Mouse (Mus musculus) liver, embryonic 11.5 days (tissue): Measurements from ENCODE around the gene Ppp1r2. TPM values are rescaled to one million over a fixed set of nuclear protein-coding genes. Genes with fewer than 3 reads are reported as not detected.
A peak's percentile ranks its signal among the peaks of the same experiment; 100 is the strongest.

Experiments
- ATAC-seq: fragments of 200-750 bp; cut with Nextera tagmentation; replicated peaks from 2 replicates; pipeline ENCODE4 v1.8.0; 2017; ENCODE audit warnings: moderate number of reproducible peaks, mild to moderate bottlenecking, moderate TSS enrichment, moderate library complexity; ENCODE audit not compliant: low FRiP score
- DNase-seq: peaks from one replicate; pipeline ENCODE4 v3.0.0-alpha.2; 2017; ENCODE audit warnings: low spot score
- H3K27ac ChIP-seq: fragments of 300-500 bp; sonication (generic); 2 replicates; pipeline ENCODE4 v1.5.1; 2014; ENCODE audit warnings: mild to moderate bottlenecking, low read depth, low read length, control low read depth
- H3K27me3 ChIP-seq: fragments of 300-500 bp; sonication (generic); replicated peaks from 2 replicates; pipeline ENCODE4 v1.6.1; 2014; ENCODE audit warnings: low read length, mixed read lengths; ENCODE audit not compliant: control insufficient read depth, insufficient read depth
- H3K36me3 ChIP-seq: fragments of 300-500 bp; sonication (generic); 2 replicates; pipeline ENCODE4 v1.6.1; 2014; ENCODE audit warnings: mild to moderate bottlenecking, low read length, moderate library complexity, mixed read lengths; ENCODE audit not compliant: control insufficient read depth, insufficient read depth
- H3K4me1 ChIP-seq: fragments of 300-500 bp; sonication (generic); replicated peaks from 2 replicates; pipeline ENCODE4 v1.6.1; 2014; ENCODE audit warnings: low read length, mixed read lengths; ENCODE audit not compliant: control insufficient read depth, insufficient read depth
- H3K4me2 ChIP-seq: fragments of 300-500 bp; sonication (generic); 2 replicates; pipeline ENCODE4 v1.6.1; 2014; ENCODE audit warnings: mild to moderate bottlenecking, control low read depth, moderate library complexity
- H3K4me3 ChIP-seq: fragments of 300-500 bp; sonication (generic); 2 replicates; pipeline ENCODE4 v1.5.1; 2014; ENCODE audit warnings: low read depth, low read length, control low read depth
- H3K9ac ChIP-seq: fragments of 300-500 bp; sonication (generic); 2 replicates; pipeline ENCODE4 v1.6.1; 2014; ENCODE audit warnings: low read depth, low read length, control low read depth
- H3K9me3 ChIP-seq: fragments of 300-500 bp; sonication (generic); 2 replicates; pipeline ENCODE4 v1.6.1; 2016; ENCODE audit warnings: low read length, inconsistent platforms, mixed read lengths; ENCODE audit not compliant: control insufficient read depth
- WGBS: fragments of 180-500 bp; shearing (Covaris S2); extraction: QIAGEN DNeasy Blood & Tissue Kit; methylation state at CpG from one replicate; pipeline ENCODE4 v1.1.7; 2014; 5-methylcytosine and 5-hydroxymethylcytosine counted together
- polyA plus RNA-seq: library from polyadenylated mRNA; unstranded; fragments of >200 nt; fragmentation: Nextera tagmentation; extraction: Ambion mirVana; gene quantifications from 2 replicates; pipeline ENCODE4 v1.2.1, GENCODE M21; 2014

The Ppp1r2 gene
- polyA plus RNA-seq, 1 experiment from 2014 or later, result 69.0 TPM

DNA sequence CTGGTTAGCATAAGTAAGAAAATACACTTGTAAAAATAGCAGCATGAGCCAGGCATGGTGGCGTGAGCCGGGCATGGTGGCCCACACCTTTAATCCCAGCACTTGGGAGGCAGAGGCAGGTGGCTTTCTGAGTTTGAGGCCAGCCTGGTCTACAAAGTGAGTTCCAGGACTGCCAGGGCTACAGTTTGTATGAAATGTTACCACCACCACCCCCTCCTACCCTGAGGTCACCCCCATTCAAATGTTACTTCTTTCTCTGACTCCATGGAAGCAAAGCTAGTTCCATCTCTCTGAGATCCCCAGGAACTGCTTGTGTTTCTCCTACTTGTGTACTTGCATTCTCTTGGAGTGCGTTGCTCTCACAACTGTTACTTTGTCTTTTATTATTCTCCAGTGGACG, 5.1 kb upstream of the Ppp1r2 start:
- no peak for DNase-seq
- ATAC-seq, result no peak
- Histone ChIP-seq H3K9ac (no peak overlapping the region), H3K27ac (no peak overlapping the region), H3K4me3 (no peak overlapping the region), H3K27me3 (no peaks in the 10 kb centered on the region), H3K36me3 (no peaks in the 10 kb centered on the region), H3K9me3 (no peaks in the 10 kb centered on the region), H3K4me2 (no peak overlapping the region), H3K4me1 (peaks cover 4% of the 10 kb centered on the region; the same call in 1 of the 2 replicates)
- WGBS, result 89% methylated on average over 4 of the region's 4 CpGs

DNA sequence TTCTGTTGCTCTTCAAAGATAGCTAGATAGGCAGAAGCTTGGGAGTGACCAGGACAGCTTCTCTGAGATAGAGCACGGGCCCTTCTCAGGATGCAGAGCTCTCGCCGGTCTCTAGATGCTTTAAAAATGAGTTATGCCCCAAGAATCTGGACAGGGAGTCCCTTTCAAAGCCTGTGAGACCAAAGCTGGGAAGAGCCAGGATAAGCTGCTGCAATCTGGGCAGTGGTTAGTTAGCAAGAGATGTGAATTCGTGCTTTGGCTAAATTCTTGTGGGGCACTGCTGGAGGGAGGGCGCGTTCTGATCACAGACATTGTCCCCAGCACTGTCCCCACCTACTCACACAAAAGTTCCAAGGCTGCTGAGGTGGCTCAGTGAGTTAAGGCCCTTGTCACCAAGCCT, 3.5 kb upstream of the Ppp1r2 start:
- 70% methylated on average over 6 of the region's 6 CpGs for WGBS
- no peaks in the 10 kb centered on the region for H3K36me3 ChIP-seq
- no peak overlapping the region for H3K4me3 ChIP-seq
- H3K27me3 ChIP-seq, result no peaks in the 10 kb centered on the region
- H3K4me1 ChIP-seq, result peaks cover 7% of the 10 kb centered on the region
- no peak overlapping the region for H3K9ac ChIP-seq
- DNase-seq (no peak), ATAC-seq (no peak)
- H3K27ac ChIP-seq, result no peak overlapping the region
- no peaks in the 10 kb centered on the region for H3K9me3 ChIP-seq
- no peak overlapping the region for H3K4me2 ChIP-seq

DNA sequence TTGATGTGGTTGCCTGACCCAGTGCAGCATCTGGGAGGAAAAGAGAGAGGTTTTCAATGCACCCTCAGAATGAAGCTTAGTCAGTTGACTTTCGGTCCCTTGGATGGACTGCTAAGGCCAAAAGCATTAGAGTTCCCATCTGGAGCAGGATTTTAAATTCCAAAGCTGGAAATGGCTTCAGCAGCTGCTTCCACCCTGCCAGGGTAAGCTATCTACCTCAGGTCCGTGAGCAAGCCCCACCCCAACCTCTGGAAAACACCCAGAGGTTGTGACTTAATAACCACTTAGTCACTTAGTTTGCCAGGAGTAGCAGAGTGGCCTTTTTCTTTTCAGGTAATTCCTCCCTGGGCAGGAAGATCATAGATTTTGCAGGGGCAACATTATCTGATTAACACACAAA, 3.0 kb upstream of the Ppp1r2 start:
- 56% methylated on average over 2 of the region's 2 CpGs for WGBS
- Histone ChIP-seq H3K9me3 (no peaks in the 10 kb centered on the region), H3K9ac (no peak overlapping the region), H3K4me2 (no peak overlapping the region), H3K27ac (no peak overlapping the region), H3K4me1 (peaks cover 12% of the 10 kb centered on the region), H3K27me3 (no peaks in the 10 kb centered on the region), H3K36me3 (no peaks in the 10 kb centered on the region), H3K4me3 (no peak overlapping the region)
- no peak for ATAC-seq
- DNase-seq, result no peak

DNA sequence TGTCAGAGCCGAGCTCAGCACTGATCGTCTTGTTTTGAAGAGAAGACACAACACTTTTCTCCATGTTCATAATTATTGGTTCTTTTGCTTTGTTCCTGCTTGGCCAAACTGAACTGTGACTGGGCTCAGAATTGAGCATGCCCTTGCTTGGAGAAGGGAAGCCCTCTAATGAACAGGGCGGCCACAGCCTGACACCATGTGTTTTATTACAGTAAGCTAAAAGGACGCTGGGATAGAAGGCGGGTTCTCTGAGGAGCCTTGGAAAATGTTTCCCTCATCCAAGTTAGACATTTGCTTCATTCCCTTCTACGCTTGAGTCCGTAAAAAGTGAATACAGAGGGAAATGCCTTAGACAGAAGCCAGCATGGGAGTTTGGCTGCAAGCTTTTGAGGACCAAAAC, 1.9 kb upstream of the Ppp1r2 start:
- no peak for ATAC-seq
- 74% methylated on average over 7 of the region's 7 CpGs for WGBS
- H3K4me3 ChIP-seq, result no peak overlapping the region
- no peaks in the 10 kb centered on the region for H3K9me3 ChIP-seq
- H3K9ac ChIP-seq, result no peak overlapping the region
- no peak overlapping the region for H3K27ac ChIP-seq
- H3K27me3 ChIP-seq, result no peaks in the 10 kb centered on the region
- no peaks in the 10 kb centered on the region for H3K36me3 ChIP-seq
- peaks cover 22% of the 10 kb centered on the region for H3K4me1 ChIP-seq
- no peak overlapping the region for H3K4me2 ChIP-seq
- peak; percentile 28 for DNase-seq

DNA sequence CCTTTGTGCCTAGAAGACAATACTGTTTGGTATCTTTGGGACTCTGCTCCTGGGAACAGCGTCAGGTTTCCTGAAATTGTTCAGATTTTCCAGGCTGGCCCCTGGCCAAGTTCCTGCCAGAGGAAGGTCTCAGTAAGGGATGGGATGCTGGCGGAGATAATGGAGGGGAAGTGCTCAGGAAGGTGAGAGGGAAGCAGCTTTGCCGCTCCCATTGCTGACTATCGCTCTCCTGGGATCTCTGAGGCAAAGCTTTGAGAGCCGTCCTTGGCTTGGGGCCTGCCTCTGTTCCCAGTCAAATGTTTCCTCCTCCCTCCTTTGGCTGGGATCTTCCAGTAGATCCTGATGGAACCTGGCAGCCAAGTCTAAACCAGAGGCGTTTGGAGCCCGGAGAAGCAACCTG, 1.5 kb upstream of the Ppp1r2 start:
- Histone ChIP-seq H3K4me3 (no peak overlapping the region), H3K27ac (no peak overlapping the region), H3K36me3 (no peaks in the 10 kb centered on the region), H3K4me2 (no peak overlapping the region), H3K4me1 (peaks cover 22% of the 10 kb centered on the region), H3K9ac (no peak overlapping the region), H3K27me3 (no peaks in the 10 kb centered on the region), H3K9me3 (no peaks in the 10 kb centered on the region)
- ATAC-seq (no peak), DNase-seq (peak; percentile 28)
- 38% methylated on average over 7 of the region's 7 CpGs for WGBS

DNA sequence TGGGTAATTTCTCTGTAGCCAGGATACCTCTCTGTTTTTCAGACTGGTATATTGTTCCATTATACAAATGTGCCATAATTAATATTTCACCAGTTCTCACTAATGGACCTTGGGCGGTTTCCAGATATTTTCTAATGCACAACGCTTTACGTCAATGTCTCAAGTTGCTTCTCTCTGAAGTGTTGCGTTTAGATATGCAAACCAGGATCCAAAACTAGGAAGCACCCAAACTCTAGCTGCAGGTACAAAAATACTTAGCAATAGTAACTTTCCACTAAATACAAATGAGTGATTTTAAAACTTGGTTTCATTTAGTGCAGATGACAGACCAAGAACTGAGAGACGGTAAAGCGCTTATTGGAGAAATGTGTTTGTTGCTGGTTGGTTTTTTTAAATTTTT, 993 bp downstream of the Ppp1r2 start:
- 5% methylated on average over 6 of the region's 6 CpGs for WGBS

DNA sequence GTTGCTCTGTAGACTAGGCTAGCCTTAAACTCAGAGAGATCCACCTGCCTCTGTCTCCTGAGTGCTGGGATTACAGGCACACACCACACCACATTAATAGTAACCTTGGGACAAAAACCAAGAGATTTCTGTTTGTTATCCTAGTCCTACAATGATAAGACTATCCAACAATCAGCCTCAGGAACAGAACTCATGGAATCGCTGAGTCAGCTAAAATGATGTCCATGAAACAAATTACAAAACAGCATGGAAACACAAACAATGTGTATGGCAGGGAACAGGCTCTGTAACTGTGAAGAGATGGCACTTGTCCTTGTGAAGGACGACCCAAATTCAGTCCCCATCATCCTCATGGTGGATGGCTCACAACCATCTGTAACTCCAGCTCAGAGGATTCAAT, 8.4 kb downstream of the Ppp1r2 start:
- Histone ChIP-seq H3K27ac (no peak overlapping the region), H3K4me3 (no peak overlapping the region), H3K4me2 (no peak overlapping the region), H3K36me3 (peaks cover 5% of the 10 kb centered on the region), H3K9ac (no peak overlapping the region), H3K27me3 (no peaks in the 10 kb centered on the region), H3K4me1 (0 out of 2 replicates have a peak, but pooled peaks cover 2% of the 10 kb centered on the region), H3K9me3 (no peaks in the 10 kb centered on the region)
- 81% methylated on average over 2 of the region's 2 CpGs for WGBS
- ATAC-seq (no peak), DNase-seq (no peak)

More for the DNA sequence above, 993 bp downstream of the Ppp1r2 start:
- H3K9ac ChIP-seq, result peak overlapping the region; percentile 80
- peak; percentile 4 for DNase-seq
- no peaks in the 10 kb centered on the region for H3K36me3 ChIP-seq
- peak overlapping the region; percentile 85 for H3K27ac ChIP-seq
- peak overlapping the region; percentile 79 for H3K4me2 ChIP-seq
- peak overlapping the region; percentile 78 for H3K4me3 ChIP-seq
- H3K27me3 ChIP-seq, result no peaks in the 10 kb centered on the region
- no peaks in the 10 kb centered on the region for H3K9me3 ChIP-seq
- H3K4me1 ChIP-seq, result peaks cover 24% of the 10 kb centered on the region
- ATAC-seq, result no peak

DNA sequence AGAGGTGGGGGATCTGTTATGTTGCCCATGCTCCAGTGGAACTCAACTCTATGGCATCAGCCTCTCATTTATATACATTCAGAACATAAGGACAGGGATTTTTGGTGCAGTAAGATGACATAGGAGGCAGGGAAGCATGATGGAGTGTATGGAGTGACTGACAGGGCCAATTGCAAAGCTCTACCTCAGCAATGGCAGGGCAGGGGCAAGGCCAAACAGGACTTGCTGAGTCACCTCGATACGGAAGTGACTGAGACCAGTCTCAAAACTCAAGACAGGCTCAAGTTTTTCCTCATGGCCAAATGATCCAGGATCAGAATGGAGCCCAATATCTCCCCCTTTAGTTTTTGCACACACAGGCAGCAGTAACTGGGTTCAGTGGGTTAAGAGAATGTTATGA, 18.9 kb downstream of the Ppp1r2 start:
- H3K27me3 ChIP-seq, result no peaks in the 10 kb centered on the region
- no peak overlapping the region for H3K27ac ChIP-seq
- WGBS, result 88% methylated on average over 2 of the region's 2 CpGs
- DNase-seq, result no peak
- no peak for ATAC-seq
- H3K4me1 ChIP-seq, result no peaks in the 10 kb centered on the region
- H3K36me3 ChIP-seq, result peaks cover 19% of the 10 kb centered on the region; the same call in 1 of the 2 replicates
- no peaks in the 10 kb centered on the region for H3K9me3 ChIP-seq
- H3K9ac ChIP-seq, result no peak overlapping the region
- no peak overlapping the region for H3K4me2 ChIP-seq
- no peak overlapping the region for H3K4me3 ChIP-seq

DNA sequence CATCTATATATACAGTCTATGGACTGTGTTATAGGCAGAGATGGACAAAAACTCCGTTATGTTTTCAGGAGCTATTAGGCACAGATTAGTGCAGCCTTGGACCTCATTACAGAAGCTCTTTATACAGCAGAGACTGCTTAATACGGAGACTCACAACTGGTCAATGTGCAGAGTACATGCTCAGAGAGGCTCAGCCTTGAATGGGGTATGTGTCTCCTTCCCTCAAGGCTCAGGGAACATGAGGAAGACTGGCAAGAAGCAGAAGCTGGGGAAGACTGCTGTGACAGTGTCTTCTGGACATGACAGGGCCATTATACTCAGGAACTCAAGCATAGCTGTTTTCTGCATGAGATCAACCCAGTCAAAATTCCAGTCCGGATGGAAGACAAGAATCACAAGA, 19.4 kb downstream of the Ppp1r2 start:
- Histone ChIP-seq H3K27ac (no peak overlapping the region), H3K9ac (no peak overlapping the region), H3K4me1 (no peaks in the 10 kb centered on the region), H3K4me2 (no peak overlapping the region), H3K36me3 (peaks cover 23% of the 10 kb centered on the region; the same call in 1 of the 2 replicates), H3K4me3 (no peak overlapping the region), H3K27me3 (no peaks in the 10 kb centered on the region), H3K9me3 (no peaks in the 10 kb centered on the region)
- DNase-seq, result no peak
- 83% methylated on average over 3 of the region's 3 CpGs for WGBS
- no peak for ATAC-seq
